12 mouse cellular contexts compared by ENCODE assay signal in the genomic region with DNA sequence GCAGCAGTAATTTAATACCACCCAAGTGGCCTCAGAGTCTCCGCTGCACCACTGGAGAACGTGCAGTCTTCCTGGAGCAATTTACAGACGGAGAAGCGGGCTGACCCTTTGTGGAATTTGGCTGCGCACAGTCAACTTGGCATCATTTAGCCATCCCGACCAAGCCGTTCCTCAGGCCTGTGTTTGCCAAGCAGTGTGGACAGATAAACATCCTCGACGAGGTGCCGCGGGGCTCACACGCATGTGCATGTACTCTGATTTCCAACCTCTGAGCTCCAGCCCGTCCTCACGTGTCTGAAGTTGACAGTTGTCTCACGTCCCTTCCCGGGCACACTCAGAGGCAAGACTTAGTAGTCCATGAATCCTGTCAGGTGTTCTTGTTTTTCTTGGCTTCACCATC.
"Had no signal": no experiment of that assay in that cellular context is flagged by ENCODE, and none has a peak within 500 bp of the region (broad histone marks: within the 10 kb centered on the region; RNA-seq: fewer than 3 reads in every experiment).

No protein-coding gene starts in this region.

- H3K4me3 ChIP-seq: liver, embryonic 12.5 days; midbrain, embryonic 10.5 days; midbrain, embryonic 12.5 days; midbrain, embryonic 15.5 days; neural tube, embryonic 12.5 days had no signal

- H3K27ac ChIP-seq: liver, embryonic 14.5 days; midbrain, embryonic 10.5 days; midbrain, embryonic 12.5 days; midbrain, embryonic 15.5 days; neural tube, embryonic 12.5 days had no signal

- DNase-seq: lung, adult 18-20 months; right cerebral cortex, postnatal 14 days; spleen, adult 18-20 months; thymus, adult 18-20 months; thymus, postnatal 14 days; thymus, postnatal 36 days had no signal
